Comparison of ENCODE assay signal across 26 mouse cellular contexts in genomic region chr3:84015484-84016016, GRCm38 (mm10). TPM values are rescaled to one million over a fixed set of nuclear protein-coding genes. Genes with fewer than 3 reads are reported as not detected.
DNase-seq lines count a peak whose midpoint lies in the region; ATAC-seq lines count a peak whose summit lies in the region.
"Had no signal": no experiment of that assay in that cellular context is flagged by ENCODE, and none has a peak within 500 bp of the region (broad histone marks: within the 10 kb centered on the region; RNA-seq: fewer than 3 reads in every experiment).

No protein-coding gene starts in this region.

- H3K9me3 ChIP-seq in heart, embryonic 12.5 days (replicated peaks): no peaks in the 10 kb centered on the region
- H3K9me3 ChIP-seq in limb, embryonic 15.5 days: no peaks in the 10 kb centered on the region
- no peaks in the 10 kb centered on the region for H3K9me3 ChIP-seq in limb, embryonic 10.5 days (replicated peaks)
- H3K9me3 ChIP-seq in stomach, embryonic 16.5 days (replicated peaks; ENCODE audit: control insufficient read depth, low read length): no peaks in the 10 kb centered on the region; the same call in 1 of the 2 replicates
- H3K9me3 ChIP-seq in forebrain, embryonic 10.5 days: peaks cover 12% of the 10 kb centered on the region
- H3K9me3 ChIP-seq in forebrain, embryonic 15.5 days: no peaks in the 10 kb centered on the region
- H3K9me3 ChIP-seq: embryonic facial prominence, embryonic 15.5 days; heart, embryonic 15.5 days; hindbrain, embryonic 15.5 days had no signal

- H3K4me1 ChIP-seq in heart, embryonic 12.5 days (replicated peaks): peaks cover 21% of the 10 kb centered on the region
- H3K4me1 ChIP-seq in limb, embryonic 15.5 days: peaks cover 16% of the 10 kb centered on the region; the same call in 1 of the 2 replicates
- peaks cover 7% of the 10 kb centered on the region for H3K4me1 ChIP-seq in limb, embryonic 10.5 days
- peaks cover 3% of the 10 kb centered on the region; the same call in 1 of the 2 replicates for H3K4me1 ChIP-seq in stomach, embryonic 16.5 days (ENCODE audit: control insufficient read depth, insufficient read depth, low read length)
- peaks cover 22% of the 10 kb centered on the region for H3K4me1 ChIP-seq in forebrain, embryonic 10.5 days
- peaks cover 20% of the 10 kb centered on the region for H3K4me1 ChIP-seq in forebrain, embryonic 15.5 days

- no peak overlapping the region for H3K9ac ChIP-seq in heart, embryonic 12.5 days
- H3K9ac ChIP-seq in limb, embryonic 15.5 days: no peak overlapping the region
- H3K9ac ChIP-seq in stomach, embryonic 16.5 days (ENCODE audit: low read length): no peak overlapping the region
- no peak overlapping the region for H3K9ac ChIP-seq in forebrain, embryonic 15.5 days (replicated peaks)
- H3K9ac ChIP-seq: embryonic facial prominence, embryonic 12.5 days; embryonic facial prominence, embryonic 15.5 days; forebrain, embryonic 12.5 days; forebrain, postnatal 0 days; heart, embryonic 15.5 days; hindbrain, embryonic 12.5 days; hindbrain, embryonic 15.5 days had no signal

- no peak overlapping the region for H3K4me2 ChIP-seq in heart, embryonic 12.5 days
- H3K4me2 ChIP-seq in limb, embryonic 15.5 days: no peak overlapping the region
- H3K4me2 ChIP-seq in stomach, embryonic 16.5 days (ENCODE audit: low read depth, low read length): no peak overlapping the region
- no peak overlapping the region for H3K4me2 ChIP-seq in forebrain, embryonic 15.5 days (replicated peaks)
- H3K4me2 ChIP-seq: embryonic facial prominence, embryonic 12.5 days; embryonic facial prominence, embryonic 15.5 days; forebrain, embryonic 12.5 days; heart, embryonic 11.5 days; heart, embryonic 15.5 days; hindbrain, embryonic 12.5 days; hindbrain, embryonic 15.5 days had no signal

- peak; percentile 92 for DNase-seq in heart, adult 11 months
- no peak for DNase-seq in limb, embryonic 10.5 days (ENCODE audit: low spot score)
- no peak for DNase-seq in forebrain, embryonic 10.5 days (ENCODE audit: extremely low spot score, low spot score)
- DNase-seq: adrenal gland, postnatal 10 days; adrenal gland, postnatal 36 days; B cell, adult 2 months; cerebellum, adult 2 months; cerebellum, adult 9-11 months; cerebellum, postnatal 25 days; forebrain, postnatal 0 days; gastrocnemius, postnatal 25 days had no signal

- H3K27me3 ChIP-seq in heart, embryonic 12.5 days (replicated peaks): no peaks in the 10 kb centered on the region
- H3K27me3 ChIP-seq in limb, embryonic 15.5 days: no peaks in the 10 kb centered on the region
- H3K27me3 ChIP-seq in limb, embryonic 10.5 days (ENCODE audit: low read depth, poor library complexity, severe bottlenecking): no peaks in the 10 kb centered on the region
- no peaks in the 10 kb centered on the region for H3K27me3 ChIP-seq in stomach, embryonic 16.5 days (ENCODE audit: control insufficient read depth, insufficient read depth, low read length)
- peaks cover 8% of the 10 kb centered on the region; the same call in 1 of the 2 replicates for H3K27me3 ChIP-seq in forebrain, embryonic 10.5 days (ENCODE audit: poor library complexity, severe bottlenecking)
- H3K27me3 ChIP-seq in forebrain, embryonic 15.5 days: no peaks in the 10 kb centered on the region
- H3K27me3 ChIP-seq: CH12.LX; embryonic facial prominence, embryonic 12.5 days; embryonic facial prominence, embryonic 15.5 days; forebrain, embryonic 12.5 days; heart, embryonic 15.5 days; hindbrain, embryonic 12.5 days; hindbrain, embryonic 15.5 days; Patski had no signal

- no peak for ATAC-seq in heart, embryonic 12.5 days (ENCODE audit: insufficient number of reproducible peaks, low FRiP score)
- ATAC-seq in limb, embryonic 15.5 days (ENCODE audit: insufficient number of reproducible peaks, low FRiP score, low TSS enrichment, low read depth): no peak
- ATAC-seq in megakaryocyte, adult 5-6 weeks (ENCODE audit: poor library complexity, severe bottlenecking): peak; percentile 15
- peak; percentile 75; the same call in 1 of the 2 replicates for ATAC-seq in stomach, embryonic 16.5 days (ENCODE audit: insufficient read depth, low FRiP score)
- no peak for ATAC-seq in forebrain, embryonic 15.5 days (replicated peaks)
- ATAC-seq: forebrain, postnatal 0 days; intestine, postnatal 0 days; Patski had no signal

- WGBS in heart, embryonic 12.5 days: 60% methylated on average over 4 of the region's 4 CpGs
- WGBS in limb, embryonic 15.5 days: 69% methylated on average over 4 of the region's 4 CpGs
- WGBS in limb, embryonic 10.5 days: 93% methylated on average over 4 of the region's 4 CpGs
- 71% methylated on average over 4 of the region's 4 CpGs for WGBS in stomach, embryonic 16.5 days
- WGBS in forebrain, embryonic 10.5 days: 93% methylated on average over 4 of the region's 4 CpGs
- WGBS in forebrain, embryonic 15.5 days: 88% methylated on average over 4 of the region's 4 CpGs

- no peak overlapping the region for H3K27ac ChIP-seq in heart, embryonic 12.5 days (ENCODE audit: poor library complexity, severe bottlenecking)
- H3K27ac ChIP-seq in limb, embryonic 15.5 days: 0 out of 2 replicates have a peak overlapping the region, but pooled peaks have one; percentile 27
- H3K27ac ChIP-seq in limb, embryonic 10.5 days: no peak overlapping the region
- H3K27ac ChIP-seq in stomach, embryonic 16.5 days (ENCODE audit: low read length): peak overlapping the region; percentile 37; the same call in 1 of the 2 replicates
- H3K27ac ChIP-seq in forebrain, embryonic 10.5 days: no peak overlapping the region
- H3K27ac ChIP-seq in forebrain, embryonic 15.5 days (replicated peaks): no peak overlapping the region
- H3K27ac ChIP-seq: embryonic facial prominence, embryonic 12.5 days; embryonic facial prominence, embryonic 15.5 days; forebrain, embryonic 12.5 days; heart, embryonic 15.5 days; hindbrain, embryonic 12.5 days; hindbrain, embryonic 15.5 days had no signal

- H3K4me3 ChIP-seq in heart, embryonic 12.5 days: no peak overlapping the region
- no peak overlapping the region for H3K4me3 ChIP-seq in limb, embryonic 15.5 days
- no peak overlapping the region for H3K4me3 ChIP-seq in limb, embryonic 10.5 days
- H3K4me3 ChIP-seq in stomach, embryonic 16.5 days (replicated peaks; ENCODE audit: low read length): no peak overlapping the region
- H3K4me3 ChIP-seq in forebrain, embryonic 10.5 days: no peak overlapping the region
- no peak overlapping the region for H3K4me3 ChIP-seq in forebrain, embryonic 15.5 days
- H3K4me3 ChIP-seq: embryonic facial prominence, embryonic 12.5 days; embryonic facial prominence, embryonic 15.5 days; forebrain, embryonic 12.5 days; heart, embryonic 15.5 days; hindbrain, embryonic 12.5 days; hindbrain, embryonic 15.5 days had no signal

- peaks cover 23% of the 10 kb centered on the region for H3K36me3 ChIP-seq in heart, embryonic 12.5 days
- H3K36me3 ChIP-seq in limb, embryonic 15.5 days: peaks cover 18% of the 10 kb centered on the region
- peaks cover 68% of the 10 kb centered on the region for H3K36me3 ChIP-seq in limb, embryonic 10.5 days
- peaks cover 20% of the 10 kb centered on the region for H3K36me3 ChIP-seq in stomach, embryonic 16.5 days (ENCODE audit: control insufficient read depth, insufficient read depth, low read length)
- H3K36me3 ChIP-seq in forebrain, embryonic 10.5 days (replicated peaks): peaks cover 67% of the 10 kb centered on the region
- peaks cover 13% of the 10 kb centered on the region; the same call in 1 of the 2 replicates for H3K36me3 ChIP-seq in forebrain, embryonic 15.5 days
- H3K36me3 ChIP-seq: hindbrain, embryonic 15.5 days had no signal

RNA-seq across cellular contexts. Expression of gene Tmem131l, which starts 24.4 kb away (rescaled TPM):
- polyA plus RNA-seq in heart, embryonic 12.5 days (2016; fragmentation: Nextera tagmentation; extraction: Ambion mirVana): 26.9 and 27.4 TPM in 2 replicates
- polyA plus RNA-seq in limb, embryonic 15.5 days (2015; fragmentation: Nextera tagmentation; extraction: Ambion mirVana): 47.9 and 51.4 TPM in 2 replicates
- 79.5 and 84.5 TPM in 2 replicates for polyA plus RNA-seq in limb, embryonic 10.5 days (2016; fragmentation: Nextera tagmentation; extraction: Ambion mirVana)
- total RNA-seq in megakaryocyte, adult 5-6 weeks (2015): 40.0 and 63.5 TPM in 2 replicates
- total RNA-seq in megakaryocyte, adult 5-6 weeks (2017): 29.7 and 40.2 TPM in 2 replicates
- 38.9 and 41.7 TPM in 2 replicates for polyA plus RNA-seq in stomach, embryonic 16.5 days (2015; fragmentation: Nextera tagmentation; extraction: Ambion mirVana)
- polyA plus RNA-seq in forebrain, embryonic 10.5 days (2016; fragmentation: Nextera tagmentation; extraction: Ambion mirVana): 64.6 and 74.8 TPM in 2 replicates
- 125 and 130 TPM in 2 replicates for polyA plus RNA-seq in forebrain, embryonic 15.5 days (2015; fragmentation: Nextera tagmentation; extraction: Ambion mirVana)

Comparison
In these comparisons a context has a peak if more than half of its experiments do, and no peak if none do; other contexts are left out.
1. H3K27ac ChIP-seq: peak in limb, embryonic 15.5 days (single experiment) and stomach, embryonic 16.5 days (single experiment); none in heart, embryonic 12.5 days (single experiment), limb, embryonic 10.5 days (single experiment), forebrain, embryonic 10.5 days (single experiment) and forebrain, embryonic 15.5 days (single experiment).
2. ATAC-seq: peak in megakaryocyte, adult 5-6 weeks (single experiment) and stomach, embryonic 16.5 days (single experiment); none in heart, embryonic 12.5 days (single experiment), limb, embryonic 15.5 days (single experiment) and forebrain, embryonic 15.5 days (single experiment).